Mouse (Mus musculus) stomach, postnatal 0 days (tissue): Measurements from ENCODE around the gene Mllt6.

Source experiments
- CTCF ChIP-seq: IDR thresholded peaks from 2 replicates; pipeline ENCODE4 v1.5.1; 2016; ENCODE audit warnings: antibody characterized with exemption, low read depth, mild to moderate bottlenecking, moderate library complexity
- EP300 ChIP-seq: optimal IDR thresholded peaks from 2 replicates; pipeline ENCODE3; 2016; ENCODE audit warnings: antibody characterized with exemption

- peak; percentile 94 for TF ChIP-seq CTCF
- TF ChIP-seq EP300: no peak
Observed at GRCm38 (mm10) chr11:97689861-97690260, 26.6 kb downstream of the Mllt6 start.
